Mouse (Mus musculus) intestine, embryonic 15.5 days (tissue): ENCODE measurements at regions not wholly inside any gene's neighbourhood (a gene's known extent, or its start where the extent isn't known, plus 50 kb on each side); places are given as distances from the start of the nearest gene placed in this dataset.

ENCODE experiments used
- ATAC-seq: fragments of 200-750 bp; cut with Nextera tagmentation; 2 replicates; pipeline ENCODE4 v1.8.0; 2017; ENCODE audit warnings: moderate TSS enrichment, moderate library complexity
- H3K27ac ChIP-seq: fragments of 300-500 bp; sonication (generic); 2 replicates; pipeline ENCODE4 v1.5.1; 2015; ENCODE audit warnings: mild to moderate bottlenecking, inconsistent platforms
- H3K27me3 ChIP-seq: fragments of 300-500 bp; sonication (generic); replicated peaks from 2 replicates; pipeline ENCODE4 v1.6.1; 2015; ENCODE audit warnings: inconsistent platforms
- H3K36me3 ChIP-seq: fragments of 300-500 bp; sonication (generic); 2 replicates; pipeline ENCODE4 v1.6.1; 2015; ENCODE audit warnings: inconsistent platforms
- H3K4me1 ChIP-seq: fragments of 300-500 bp; sonication (generic); replicated peaks from 2 replicates; pipeline ENCODE4 v1.6.1; 2015; ENCODE audit warnings: inconsistent platforms
- H3K4me2 ChIP-seq: fragments of 300-500 bp; sonication (generic); replicated peaks from 2 replicates; pipeline ENCODE4 v1.6.1; 2015; ENCODE audit warnings: mild to moderate bottlenecking, inconsistent platforms
- H3K4me3 ChIP-seq: fragments of 300-500 bp; sonication (generic); replicated peaks from 2 replicates; pipeline ENCODE4 v1.5.1; 2015; ENCODE audit warnings: inconsistent platforms
- H3K9ac ChIP-seq: fragments of 300-500 bp; sonication (generic); 2 replicates; pipeline ENCODE4 v1.6.1; 2015; ENCODE audit warnings: inconsistent platforms
- H3K9me3 ChIP-seq: fragments of 300-500 bp; sonication (generic); 2 replicates; pipeline ENCODE4 v1.6.1; 2016; ENCODE audit warnings: inconsistent platforms
- WGBS: fragments of 180-500 bp; shearing (Covaris S2); methylation state at CpG from one replicate; pipeline ENCODE4 v1.1.7; 2015; 5-methylcytosine and 5-hydroxymethylcytosine counted together

DNA sequence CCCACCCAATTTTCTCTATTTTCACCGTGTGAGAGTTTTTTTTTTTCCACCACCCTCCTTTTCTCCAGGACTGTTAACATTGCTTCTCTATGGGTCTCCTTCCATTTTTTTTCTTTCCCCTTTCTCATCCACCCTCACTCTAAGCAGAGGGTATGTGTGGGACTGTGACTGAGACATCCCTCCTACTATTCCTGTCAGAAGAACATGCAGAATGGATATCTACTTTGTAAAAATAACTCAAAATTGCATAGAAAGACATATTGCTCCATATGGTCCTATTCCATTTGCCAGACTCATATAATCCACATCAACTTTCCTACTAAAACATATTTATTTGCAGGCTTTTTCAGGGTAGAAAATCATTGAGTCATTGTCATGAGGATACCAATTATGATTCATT is 135.3 kb upstream of the Pabpc4l start:
- H3K27ac ChIP-seq = no peak overlapping the region
- no peaks in the 10 kb centered on the region for H3K9me3 ChIP-seq
- no peaks in the 10 kb centered on the region for H3K4me1 ChIP-seq
- H3K4me2 ChIP-seq = no peak overlapping the region
- no peak overlapping the region for H3K9ac ChIP-seq
- H3K4me3 ChIP-seq = no peak overlapping the region
- H3K36me3 ChIP-seq = no peaks in the 10 kb centered on the region
- ATAC-seq = no peak
- 83% methylated on average over 1 of the region's 1 CpGs for WGBS
- H3K27me3 ChIP-seq = no peaks in the 10 kb centered on the region

- Histone ChIP-seq H3K9me3 (no peaks in the 10 kb centered on the region), H3K36me3 (no peaks in the 10 kb centered on the region), H3K27me3 (no peaks in the 10 kb centered on the region), H3K4me3 (no peak overlapping the region), H3K27ac (no peak overlapping the region), H3K4me2 (no peak overlapping the region), H3K9ac (no peak overlapping the region), H3K4me1 (no peaks in the 10 kb centered on the region)
- ATAC-seq = no peak
- WGBS = 79% methylated on average over 6 of the region's 6 CpGs
Measured at GRCm38 (mm10) chr3:46566636-46567235, 118.7 kb upstream of the Pabpc4l start.

DNA sequence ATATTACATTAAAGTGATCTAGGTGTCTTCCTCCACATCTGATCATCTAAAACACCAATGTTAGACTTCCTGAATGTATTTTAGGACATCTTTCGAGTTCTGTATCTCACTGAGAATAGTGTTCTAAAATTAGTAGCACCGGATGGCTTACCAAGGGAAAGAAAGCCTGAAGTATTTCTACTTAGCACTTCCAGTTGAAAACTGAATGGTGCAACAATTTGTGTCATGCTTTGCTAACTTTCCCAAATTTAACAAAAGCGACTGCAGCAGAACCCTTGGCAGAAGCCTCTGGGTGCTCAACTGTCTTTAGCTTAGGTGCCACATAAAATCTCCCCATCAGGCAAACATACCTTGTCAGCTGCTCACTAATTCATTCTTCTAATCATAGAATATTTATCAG is 105.6 kb upstream of the Pabpc4l start:
- ATAC-seq = no peak
- Histone ChIP-seq H3K4me2 (no peak overlapping the region), H3K9me3 (no peaks in the 10 kb centered on the region), H3K9ac (no peak overlapping the region), H3K36me3 (no peaks in the 10 kb centered on the region), H3K4me1 (no peaks in the 10 kb centered on the region), H3K27me3 (no peaks in the 10 kb centered on the region), H3K27ac (no peak overlapping the region), H3K4me3 (no peak overlapping the region)
- 88% methylated on average over 3 of the region's 3 CpGs for WGBS

DNA sequence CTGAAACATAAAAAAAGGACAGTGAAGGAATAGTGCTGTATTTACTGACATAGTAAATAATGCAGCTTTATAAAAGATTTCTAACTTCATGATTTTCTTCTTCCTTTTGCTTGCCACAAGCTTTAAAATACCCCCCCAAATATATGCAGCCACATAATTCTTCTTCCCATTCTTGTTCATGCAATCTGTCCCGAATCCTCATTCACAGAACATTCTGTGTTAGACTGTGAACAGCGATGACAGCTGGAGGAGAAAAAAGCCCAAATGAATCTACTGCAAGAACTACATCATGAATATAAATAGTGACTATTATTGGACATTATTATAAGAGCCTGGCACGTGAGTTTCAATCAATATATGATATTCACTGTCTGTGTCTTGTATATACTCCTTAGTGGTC is 90.6 kb upstream of the Pabpc4l start:
- 82% methylated on average over 3 of the region's 3 CpGs for WGBS
- H3K4me1 ChIP-seq = no peaks in the 10 kb centered on the region
- H3K36me3 ChIP-seq = no peaks in the 10 kb centered on the region
- H3K9me3 ChIP-seq = no peaks in the 10 kb centered on the region
- no peak overlapping the region for H3K4me3 ChIP-seq
- no peaks in the 10 kb centered on the region for H3K27me3 ChIP-seq
- H3K27ac ChIP-seq = no peak overlapping the region
- ATAC-seq = no peak
- no peak overlapping the region for H3K4me2 ChIP-seq
- H3K9ac ChIP-seq = no peak overlapping the region

- WGBS = 64% methylated on average over 1 of the region's 1 CpGs
- Histone ChIP-seq H3K4me3 (no peak overlapping the region), H3K27me3 (no peaks in the 10 kb centered on the region), H3K9me3 (no peaks in the 10 kb centered on the region), H3K4me1 (no peaks in the 10 kb centered on the region), H3K27ac (no peak overlapping the region), H3K4me2 (no peak overlapping the region), H3K9ac (no peak overlapping the region), H3K36me3 (no peaks in the 10 kb centered on the region)
- ATAC-seq = peak; percentile 23; the same call in 1 of the 2 replicates
Measured at GRCm38 (mm10) chr3:46511157-46511556, 63.1 kb upstream of the Pabpc4l start.

- H3K27me3 ChIP-seq = no peaks in the 10 kb centered on the region
- no peak overlapping the region for H3K9ac ChIP-seq
- H3K4me1 ChIP-seq = no peaks in the 10 kb centered on the region
- no peak overlapping the region for H3K4me3 ChIP-seq
- H3K36me3 ChIP-seq = no peaks in the 10 kb centered on the region
- WGBS = 78% methylated on average over 3 of the region's 3 CpGs
- no peak overlapping the region for H3K4me2 ChIP-seq
- no peaks in the 10 kb centered on the region for H3K9me3 ChIP-seq
- no peak for ATAC-seq
- no peak overlapping the region for H3K27ac ChIP-seq
Measured at GRCm38 (mm10) chr3:46503713-46504112, 55.7 kb upstream of the Pabpc4l start.
